Mouse (Mus musculus) cerebellum, postnatal 25 days (tissue): Measurements from ENCODE around the gene Cped1.

Experiments used
- DNase-seq, 2 experiments: peaks; one replicate each; pipeline ENCODE4 v3.0.0; 2021; ENCODE audit warnings: mixed read lengths in 2 of 2

Gene Cped1

GRCm38 (mm10) chr6:22000881-22001280 is 15.2 kb downstream of the Cped1 start:
- no peak for DNase-seq

- DNase-seq = no peak
Measured at GRCm38 (mm10) chr6:22001284-22001916, 15.7 kb downstream of the Cped1 start.

- no peak for DNase-seq
Measured at GRCm38 (mm10) chr6:22002521-22003199, 16.9 kb downstream of the Cped1 start.

- DNase-seq = no peak
Measured at GRCm38 (mm10) chr6:22003200-22003587, 17.5 kb downstream of the Cped1 start.

GRCm38 (mm10) chr6:22003959-22004543 is 18.3 kb downstream of the Cped1 start:
- DNase-seq = no peak

- DNase-seq = no peak
Measured at GRCm38 (mm10) chr6:22008346-22008745, 22.6 kb downstream of the Cped1 start.

GRCm38 (mm10) chr6:22010258-22010657 is 24.5 kb downstream of the Cped1 start:
- DNase-seq = no peak

GRCm38 (mm10) chr6:22010761-22011281 is 25.1 kb downstream of the Cped1 start:
- no peak for DNase-seq

GRCm38 (mm10) chr6:22011546-22011945 is 25.8 kb downstream of the Cped1 start:
- no peak for DNase-seq

- DNase-seq = no peak
Measured at GRCm38 (mm10) chr6:22012099-22012498, 26.4 kb downstream of the Cped1 start.

- DNase-seq = no peak
Measured at GRCm38 (mm10) chr6:22012501-22012900, 26.8 kb downstream of the Cped1 start.

- DNase-seq = no peak
Measured at GRCm38 (mm10) chr6:22013394-22013793, 27.7 kb downstream of the Cped1 start.

GRCm38 (mm10) chr6:22014291-22014911 is 28.7 kb downstream of the Cped1 start:
- no peak for DNase-seq

- DNase-seq = no peak
Measured at GRCm38 (mm10) chr6:22017631-22018030, 31.9 kb downstream of the Cped1 start.

GRCm38 (mm10) chr6:22018768-22019445 is 33.2 kb downstream of the Cped1 start:
- DNase-seq = no peak

GRCm38 (mm10) chr6:22019637-22020036 is 33.9 kb downstream of the Cped1 start:
- no peak for DNase-seq

GRCm38 (mm10) chr6:22020696-22021095 is 35.0 kb downstream of the Cped1 start:
- DNase-seq = no peak

GRCm38 (mm10) chr6:22021315-22021714 is 35.6 kb downstream of the Cped1 start:
- no peak for DNase-seq

- no peak for DNase-seq
Measured at GRCm38 (mm10) chr6:22024168-22024567, 38.5 kb downstream of the Cped1 start.

GRCm38 (mm10) chr6:22025584-22026357 is 40.1 kb downstream of the Cped1 start:
- no peak for DNase-seq

GRCm38 (mm10) chr6:22026358-22026673 is 40.6 kb downstream of the Cped1 start:
- no peak for DNase-seq
